Mouse (Mus musculus): ENCODE measurements around the gene Slc39a11.
A peak's percentile ranks its signal among the peaks of the same experiment; 100 is the strongest.

Gene Slc39a11

DNA sequence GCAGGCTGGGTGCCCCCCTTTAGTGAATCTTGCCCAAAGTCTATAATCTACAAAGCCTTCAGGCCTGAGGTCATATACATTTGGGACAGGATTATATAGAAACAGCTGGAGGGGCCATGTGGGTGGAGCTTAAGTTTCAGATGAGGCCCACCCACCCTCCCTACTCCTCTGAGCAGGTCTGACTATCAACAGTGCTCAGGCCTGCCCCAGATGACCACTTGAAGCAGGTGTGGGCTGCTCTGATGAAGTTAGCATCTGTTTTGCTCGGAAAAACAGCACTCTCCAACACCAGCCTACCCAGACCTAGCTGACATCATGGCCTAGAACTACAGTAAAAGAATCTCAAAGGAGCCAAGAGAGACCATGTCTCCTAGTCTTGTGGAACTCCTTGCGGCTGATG is 189.8 kb downstream of the Slc39a11 start:
- DNase-seq (ENCODE audit: low spot score in 2 of 2): no peak

DNA sequence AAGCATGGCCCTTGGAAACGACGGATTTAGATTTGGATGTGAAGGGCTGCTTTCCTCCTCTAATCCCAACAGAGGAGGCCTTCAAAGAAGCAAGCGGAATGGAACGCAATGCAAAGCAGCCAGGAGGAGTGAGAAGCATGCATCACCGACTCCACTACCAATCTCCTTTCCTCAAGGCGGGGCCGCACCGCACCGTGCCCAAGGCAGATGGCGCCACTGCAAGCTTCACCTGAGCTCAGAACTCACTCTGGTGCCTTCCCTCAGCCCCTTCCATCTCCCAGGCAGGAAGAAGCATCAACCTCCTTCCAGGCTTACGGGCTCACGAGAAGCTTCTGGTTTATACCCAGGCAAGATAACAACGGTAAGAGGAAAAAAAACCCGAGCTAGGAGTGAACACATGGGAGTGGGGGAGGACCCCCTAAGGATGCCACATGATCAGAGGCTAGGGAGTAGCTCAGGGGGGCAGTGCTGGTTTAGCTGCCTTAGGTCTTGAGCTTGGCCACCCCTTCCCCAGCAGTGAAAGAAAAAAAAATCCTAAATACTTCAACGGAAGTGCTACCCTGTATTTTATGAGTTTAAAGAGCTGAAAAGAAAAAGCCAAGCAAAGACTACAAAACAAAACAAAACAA is 191.2 kb downstream of the Slc39a11 start:
- no peak for DNase-seq (ENCODE audit: low spot score in 2 of 2)

- no peak for DNase-seq (ENCODE audit: low spot score in 2 of 2)
Observed at GRCm38 (mm10) chr11:113452861-113453568, 196.9 kb downstream of the Slc39a11 start.

DNA sequence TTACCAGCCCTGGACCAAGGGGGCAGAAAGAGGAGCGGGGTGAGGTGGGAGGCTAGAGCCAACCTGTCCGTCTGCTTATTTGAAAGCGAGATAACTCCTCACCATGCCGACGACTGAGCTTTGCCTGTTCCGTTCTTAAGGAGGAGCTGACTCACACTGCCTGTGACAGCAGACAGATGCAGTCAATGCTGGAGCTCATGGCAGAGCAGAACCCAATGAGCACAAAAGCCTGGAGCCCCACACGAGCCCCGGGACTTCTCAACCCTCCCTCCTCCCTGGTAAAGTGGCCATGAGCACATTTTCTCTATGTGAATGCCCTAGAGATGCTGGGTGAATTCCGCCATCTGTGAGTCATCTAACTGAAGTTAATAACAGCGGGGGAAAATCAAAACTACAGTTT is 198.6 kb downstream of the Slc39a11 start:
- DNase-seq (ENCODE audit: low spot score in 2 of 2): no peak

DNA sequence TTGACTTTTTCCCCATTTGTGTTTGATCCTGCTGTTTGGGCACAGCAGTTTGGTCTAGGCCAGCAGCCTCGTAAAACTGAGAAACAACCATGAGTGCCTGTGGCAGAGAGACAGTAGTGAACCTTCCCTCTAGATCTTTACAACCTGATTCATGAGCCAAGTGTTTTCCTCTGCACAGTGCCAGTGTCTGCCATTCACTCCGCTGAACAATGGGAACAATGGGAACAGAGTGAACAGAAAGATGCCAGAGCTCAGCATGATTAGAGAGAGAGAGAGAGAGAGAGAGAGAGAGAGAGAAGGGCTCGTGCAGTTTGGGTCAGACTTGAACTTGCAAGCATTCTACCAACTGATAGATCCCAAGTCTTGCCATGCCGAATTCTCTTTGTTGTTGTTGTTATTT is 199.2 kb downstream of the Slc39a11 start:
- DNase-seq (ENCODE audit: low spot score in 2 of 2): no peak

DNA sequence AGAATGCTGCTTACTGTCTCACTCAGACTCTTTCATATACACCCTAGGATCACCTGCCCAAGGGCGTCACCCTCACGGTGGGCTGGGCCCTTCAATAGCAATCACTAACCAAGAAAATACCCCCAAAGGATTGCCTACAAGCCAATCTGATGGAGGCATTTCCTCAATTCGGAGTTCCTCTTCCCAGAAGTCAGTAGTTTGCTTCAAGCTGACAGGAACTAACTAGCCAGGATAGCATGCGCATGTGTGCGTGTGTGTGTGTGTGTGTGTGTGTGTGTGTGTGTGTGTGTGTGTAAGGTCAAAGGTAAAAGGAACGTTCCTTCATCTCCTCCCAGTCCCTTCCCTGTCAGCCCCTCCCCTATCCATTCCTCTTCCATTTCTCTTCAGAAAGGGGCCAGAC is 199.9 kb downstream of the Slc39a11 start:
- DNase-seq (ENCODE audit: low spot score in 2 of 2): no peak

- DNase-seq (ENCODE audit: low spot score in 2 of 2): no peak
Observed at GRCm38 (mm10) chr11:113442036-113442435, 207.8 kb downstream of the Slc39a11 start.

DNA sequence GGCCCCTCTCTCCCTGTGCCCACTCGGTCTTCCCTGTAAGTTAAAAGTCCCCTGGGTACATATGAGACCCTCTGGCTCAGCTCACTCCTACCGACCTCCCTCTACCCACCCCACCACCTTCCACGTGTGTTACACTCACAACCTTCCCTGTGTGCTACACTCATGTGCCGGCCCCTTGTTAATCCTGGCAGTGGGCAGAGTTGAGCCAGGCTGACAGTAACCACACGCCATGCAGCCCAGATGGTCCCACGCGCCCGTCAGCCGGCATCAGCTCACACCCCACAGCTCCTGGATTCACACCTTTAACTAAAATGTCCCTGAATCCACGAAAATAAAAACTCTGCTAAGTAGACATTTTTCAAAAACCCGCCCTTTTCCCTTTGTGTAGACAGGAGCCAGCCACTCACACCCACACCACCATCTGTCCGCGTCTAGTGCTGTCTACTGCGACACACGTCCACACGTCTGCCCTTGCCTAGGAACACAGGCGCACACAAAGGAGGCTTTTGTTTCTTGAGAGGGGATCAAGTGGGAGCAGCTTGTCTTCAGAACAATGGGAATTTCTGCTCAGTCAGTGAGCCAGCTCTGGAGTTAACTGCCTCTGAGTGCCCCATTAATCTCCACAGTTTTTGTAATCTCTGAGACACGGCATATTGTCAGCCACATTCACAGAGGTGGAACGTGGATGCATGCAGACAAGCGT is 210.4 kb downstream of the Slc39a11 start:
- DNase-seq (ENCODE audit: low spot score in 2 of 2): peak; percentile 44 to 68

GRCm38 (mm10) chr11:113438915-113439314 is 211.0 kb downstream of the Slc39a11 start:
- no peak for DNase-seq (ENCODE audit: low spot score in 2 of 2)

DNA sequence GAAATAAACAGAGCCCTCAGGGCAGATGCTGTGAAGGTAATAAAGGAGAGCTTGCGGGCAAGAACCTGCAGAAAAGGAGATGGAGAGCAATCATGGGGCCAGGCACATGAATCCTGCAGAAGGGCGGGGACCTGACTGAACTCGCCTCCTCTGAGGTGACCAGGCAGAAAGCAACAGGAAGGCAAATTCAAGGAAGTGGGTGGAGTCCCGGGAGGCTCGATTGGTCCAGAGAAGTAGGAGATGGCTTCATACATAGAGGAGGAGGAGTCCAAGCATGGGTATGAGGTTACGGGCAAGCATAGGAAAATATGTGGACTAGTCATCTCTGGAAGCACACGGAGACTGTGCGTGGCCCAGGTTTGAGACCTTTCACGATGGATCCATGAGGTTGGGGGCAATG is 212.5 kb downstream of the Slc39a11 start:
- no peak for DNase-seq (ENCODE audit: low spot score in 2 of 2)

GRCm38 (mm10) chr11:113436299-113436698 is 213.6 kb downstream of the Slc39a11 start:
- no peak for DNase-seq (ENCODE audit: low spot score in 2 of 2)

GRCm38 (mm10) chr11:113435696-113436095 is 214.2 kb downstream of the Slc39a11 start:
- no peak for DNase-seq (ENCODE audit: low spot score in 2 of 2)

- no peak for DNase-seq (ENCODE audit: low spot score in 2 of 2)
Observed at GRCm38 (mm10) chr11:113431161-113431560, 218.7 kb downstream of the Slc39a11 start.

- DNase-seq (ENCODE audit: low spot score in 2 of 2): no peak
Observed at GRCm38 (mm10) chr11:113425882-113426281, 224.0 kb downstream of the Slc39a11 start.

DNA sequence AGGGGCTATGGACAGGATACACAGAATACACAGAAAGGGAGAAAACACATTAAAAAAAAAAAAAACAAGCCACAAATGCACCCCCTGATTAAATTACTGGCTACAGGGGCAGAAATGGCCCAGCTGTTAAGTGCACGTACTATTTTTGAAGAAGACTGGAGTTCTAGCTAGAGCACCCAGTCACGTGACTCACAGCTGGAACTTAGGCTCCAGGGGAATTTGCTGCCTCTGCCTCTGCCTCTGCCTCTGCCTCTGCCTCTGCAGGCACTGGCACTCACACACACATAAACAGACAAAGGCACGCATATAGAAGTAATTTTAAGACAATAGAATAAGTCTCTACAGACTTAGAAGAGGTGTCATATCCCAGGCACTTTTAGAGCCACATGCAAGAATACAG is 224.4 kb downstream of the Slc39a11 start:
- DNase-seq (ENCODE audit: low spot score in 2 of 2): no peak

DNA sequence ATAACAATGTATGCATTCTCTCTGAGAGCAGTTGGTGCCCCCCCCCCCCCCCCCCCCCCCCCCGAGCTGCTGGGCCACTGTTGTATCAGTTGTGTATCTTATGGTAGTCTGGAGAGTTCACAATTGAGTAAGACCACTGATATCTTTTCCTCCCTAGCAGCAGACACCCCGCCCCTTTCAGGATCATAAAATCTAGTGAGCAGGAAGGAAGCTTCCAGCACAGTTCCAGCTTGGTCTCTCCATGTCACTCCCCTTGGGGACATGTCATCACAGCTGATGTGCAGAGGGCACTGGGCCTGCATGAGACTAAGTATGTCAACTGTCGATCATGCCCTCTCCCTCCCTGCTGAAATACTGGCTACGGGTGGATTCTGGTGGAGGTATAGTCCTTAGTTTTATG is 225.1 kb downstream of the Slc39a11 start:
- no peak for DNase-seq (ENCODE audit: low spot score in 2 of 2)

DNA sequence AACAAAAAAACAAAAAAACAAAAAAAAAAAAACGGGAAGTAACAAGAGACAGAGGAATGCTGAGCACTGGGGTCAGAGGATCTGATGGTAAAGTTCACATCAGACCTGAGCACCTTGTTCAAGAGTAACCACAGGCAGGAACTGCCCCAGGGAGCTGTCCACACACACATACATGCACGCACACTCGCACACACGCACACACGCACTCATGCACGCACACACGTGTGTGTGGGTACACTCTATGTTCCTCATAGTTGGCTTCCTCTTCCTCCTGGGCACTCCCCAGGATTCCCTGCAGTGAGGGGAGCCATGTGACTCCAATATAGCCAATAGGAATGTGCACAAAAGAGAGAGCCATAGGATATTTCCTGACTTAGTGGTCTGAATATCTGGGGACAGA is 227.3 kb downstream of the Slc39a11 start:
- no peak for DNase-seq (ENCODE audit: low spot score in 2 of 2)

DNA sequence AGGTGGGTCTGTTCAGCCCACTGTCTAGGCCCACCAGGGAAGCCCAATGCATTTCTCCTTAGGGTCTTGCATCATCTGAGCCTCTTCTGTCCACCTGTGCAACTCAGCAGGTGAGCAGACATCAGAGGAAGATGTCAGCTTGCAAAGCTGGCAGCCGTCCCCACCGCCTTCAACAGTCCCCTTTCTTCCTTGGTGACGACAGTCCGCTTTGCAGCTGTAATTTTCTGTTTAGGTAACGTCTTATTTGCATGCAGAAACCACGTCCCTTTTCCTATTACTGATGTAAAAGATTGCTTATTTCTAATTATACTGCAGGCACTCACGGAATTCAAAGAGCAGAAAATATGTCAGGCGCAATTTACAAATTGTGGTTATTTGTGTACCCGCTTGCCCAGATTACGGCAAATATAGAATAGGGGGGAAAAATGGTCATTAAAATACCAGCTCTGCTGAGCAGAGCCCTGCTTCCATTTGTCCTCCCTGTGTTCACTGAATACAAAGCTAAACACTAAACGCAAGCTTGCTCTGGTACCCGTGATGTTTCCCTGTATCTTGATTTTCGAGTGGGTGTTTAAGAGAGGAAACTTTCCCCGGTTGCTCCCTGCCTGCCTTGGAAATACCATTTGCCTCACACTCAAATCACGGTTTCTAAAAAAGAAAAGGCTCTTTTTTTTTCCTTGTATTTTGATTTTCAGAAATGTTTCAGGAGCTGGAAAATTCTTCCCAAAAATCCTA is 230.8 kb downstream of the Slc39a11 start:
- no peak for DNase-seq (ENCODE audit: low spot score in 2 of 2)

DNA sequence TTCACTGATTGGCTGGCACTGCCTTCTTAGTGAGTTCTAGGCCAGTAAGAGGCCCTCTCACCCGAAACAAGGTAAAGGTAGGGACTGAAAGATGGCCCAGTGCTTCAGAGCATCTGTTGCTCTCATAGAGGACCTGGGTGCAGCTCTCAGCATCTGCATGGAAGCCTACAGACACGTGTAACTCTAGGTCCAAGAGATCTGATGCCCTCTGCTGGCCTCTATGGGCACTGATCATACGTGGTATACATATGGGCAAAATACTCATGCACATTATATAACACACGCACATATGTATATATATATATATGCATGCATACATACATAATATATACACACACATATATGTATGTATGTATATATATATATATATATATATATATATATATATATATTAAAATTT is 231.9 kb downstream of the Slc39a11 start:
- DNase-seq (ENCODE audit: low spot score in 2 of 2): no peak

DNA sequence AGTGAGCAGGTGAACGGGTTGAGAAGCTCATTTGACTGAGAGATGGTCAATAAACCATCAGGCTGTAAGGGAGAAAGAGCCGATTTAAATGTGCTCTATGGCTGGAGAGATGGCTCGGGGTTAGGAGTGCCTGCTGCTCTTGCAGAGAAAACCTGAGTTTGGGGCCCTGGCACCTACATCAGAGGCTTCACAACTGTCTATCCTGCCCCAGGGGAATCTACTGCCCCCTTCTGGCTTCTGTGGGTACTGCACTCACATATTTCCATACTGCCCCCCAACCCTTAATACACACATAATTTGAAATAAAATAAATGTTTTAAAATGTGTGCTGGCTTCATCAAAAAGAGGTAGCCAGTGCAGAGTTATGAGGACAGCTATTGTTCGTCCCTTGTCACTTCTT is 237.3 kb downstream of the Slc39a11 start:
- no peak for DNase-seq (ENCODE audit: low spot score in 2 of 2)

DNA sequence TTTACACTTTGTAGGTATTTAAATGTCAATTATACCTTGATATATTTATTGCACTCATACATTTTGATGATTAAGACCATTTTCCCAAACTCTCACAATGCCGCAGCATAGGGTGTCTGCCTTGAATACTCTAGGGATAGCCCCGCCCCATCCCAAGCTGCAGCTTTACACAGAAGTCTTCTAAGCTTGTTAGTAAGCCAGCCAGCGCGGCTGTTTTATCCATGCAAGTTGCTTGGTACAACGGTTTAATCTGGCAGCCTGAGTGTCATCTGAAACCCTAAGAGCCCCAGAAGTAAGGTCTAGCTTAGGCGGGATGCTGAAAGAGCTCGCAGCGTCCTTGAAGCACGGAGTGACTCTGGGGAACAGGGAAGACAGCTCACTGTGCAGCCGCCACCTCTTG is 238.1 kb downstream of the Slc39a11 start:
- DNase-seq (ENCODE audit: low spot score in 2 of 2): no peak

GRCm38 (mm10) chr11:113409121-113409520 is 240.8 kb downstream of the Slc39a11 start:
- no peak for DNase-seq (ENCODE audit: low spot score in 2 of 2)
